Mouse (Mus musculus) liver, embryonic 16.5 days (tissue): ENCODE data around the gene Furin. TPM values are rescaled to one million over a fixed set of nuclear protein-coding genes. Genes with fewer than 3 reads are reported as not detected.

Source experiments
- ATAC-seq: fragments of 200-750 bp; cut with Nextera tagmentation; 2 replicates; pipeline ENCODE4 v1.8.0; 2017; ENCODE audit warnings: low read depth, mild to moderate bottlenecking, moderate number of reproducible peaks, moderate library complexity
- H3K27ac ChIP-seq: fragments of 300-500 bp; sonication (generic); 2 replicates; pipeline ENCODE4 v1.5.1; 2014; ENCODE audit warnings: mild to moderate bottlenecking, low read length
- H3K27me3 ChIP-seq: fragments of 300-500 bp; sonication (generic); 2 replicates; pipeline ENCODE4 v1.6.1; 2014; ENCODE audit warnings: low read depth, low read length, mixed read lengths; ENCODE audit not compliant: control insufficient read depth, insufficient read depth
- H3K36me3 ChIP-seq: fragments of 300-500 bp; sonication (generic); 2 replicates; pipeline ENCODE4 v1.6.1; 2014; ENCODE audit warnings: mild to moderate bottlenecking; ENCODE audit not compliant: control insufficient read depth, insufficient read depth
- H3K4me1 ChIP-seq: fragments of 300-500 bp; sonication (generic); 2 replicates; pipeline ENCODE4 v1.6.1; 2014; ENCODE audit warnings: low read depth, low read length, mixed read lengths; ENCODE audit not compliant: control insufficient read depth
- H3K4me2 ChIP-seq: fragments of 300-500 bp; sonication (generic); 2 replicates; pipeline ENCODE4 v1.6.1; 2014; ENCODE audit warnings: low read depth, low read length, mixed read lengths
- H3K4me3 ChIP-seq: fragments of 300-500 bp; sonication (generic); 2 replicates; pipeline ENCODE4 v1.5.1; 2014; ENCODE audit warnings: low read depth, mild to moderate bottlenecking, low read length
- H3K9ac ChIP-seq: fragments of 300-500 bp; sonication (generic); 2 replicates; pipeline ENCODE4 v1.6.1; 2014; ENCODE audit warnings: low read depth, low read length
- H3K9me3 ChIP-seq: fragments of 300-500 bp; sonication (generic); replicated peaks from 2 replicates; pipeline ENCODE4 v1.6.1; 2016; ENCODE audit warnings: low read length; ENCODE audit not compliant: control insufficient read depth
- WGBS: fragments of 180-500 bp; shearing (Covaris S2); extraction: QIAGEN DNeasy Blood & Tissue Kit; methylation state at CpG from one replicate; pipeline ENCODE4 v1.1.7; 2014; ENCODE audit not compliant: insufficient replicate concordance; 5-methylcytosine and 5-hydroxymethylcytosine counted together
- polyA plus RNA-seq: library from polyadenylated mRNA; unstranded; fragments of >200 nt; fragmentation: Nextera tagmentation; extraction: Ambion mirVana; gene quantifications from 2 replicates; pipeline ENCODE4 v1.2.1, GENCODE M21; 2015

Furin gene
- polyA plus RNA-seq, 1 experiment from 2014 or later = 6.2 TPM

DNA sequence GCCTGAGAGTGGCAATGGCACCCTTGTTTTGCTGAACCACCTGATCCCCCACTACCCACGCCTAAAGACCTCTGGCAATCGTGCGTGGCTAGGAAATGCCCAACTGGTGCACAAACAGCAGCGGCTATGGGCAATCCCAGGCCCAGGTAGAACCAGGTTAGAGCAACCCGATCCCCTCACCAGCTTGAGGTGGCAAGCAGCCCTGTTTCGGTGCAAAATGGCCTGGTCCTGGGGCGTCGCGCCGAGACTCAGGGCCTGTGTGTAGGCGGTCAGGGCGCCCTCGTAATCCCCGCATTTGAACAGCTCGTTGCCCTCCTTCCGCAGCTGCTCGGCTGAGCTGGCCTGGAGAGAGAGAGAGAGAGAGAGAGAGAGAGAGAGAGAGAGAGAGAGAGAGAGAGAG, 65.9 kb downstream of the Furin start:
- H3K4me2 ChIP-seq = peak overlapping the region; percentile 74

More for the DNA sequence above, 65.9 kb downstream of the Furin start:
- Histone ChIP-seq H3K36me3 (peaks cover 3% of the 10 kb centered on the region), H3K9ac (peak overlapping the region; percentile 73), H3K27ac (no peak overlapping the region), H3K4me1 (peaks cover 28% of the 10 kb centered on the region), H3K9me3 (no peaks in the 10 kb centered on the region), H3K4me3 (peak overlapping the region; percentile 74), H3K27me3 (no peaks in the 10 kb centered on the region)
- WGBS = 11% methylated on average over 15 of the region's 17 CpGs
- ATAC-seq = no peak

Other genes starting within 250 kb of the Furin start
- 13.4 and 14.4 TPM in 2 replicates for gene Sema4b, start 218.6 kb downstream of the Furin start, polyA plus RNA-seq
- 76.4 and 77.0 TPM in 2 replicates for gene Cib1, start 172.6 kb downstream of the Furin start, polyA plus RNA-seq
- gene Gdpgp1, start 172.6 kb downstream of the Furin start, polyA plus RNA-seq = 1.5 and 1.7 TPM in 2 replicates
- 0.16 and 0.42 TPM in 2 replicates for gene Ttll13, start 159.1 kb downstream of the Furin start, polyA plus RNA-seq
- gene Ngrn, start 144.2 kb downstream of the Furin start, polyA plus RNA-seq = 26.3 and 27.7 TPM in 2 replicates
- 4.3 and 5.0 TPM in 2 replicates for gene Vps33b, start 135.8 kb downstream of the Furin start, polyA plus RNA-seq
- 125 and 133 TPM in 2 replicates for gene Prc1, start 111.0 kb downstream of the Furin start, polyA plus RNA-seq
- gene Rccd1, start 81.0 kb downstream of the Furin start, polyA plus RNA-seq = 2.3 and 2.6 TPM in 2 replicates
- gene Unc45a, start 64.4 kb downstream of the Furin start, polyA plus RNA-seq = 9.0 and 9.3 TPM in 2 replicates
- gene Hddc3, start 62.3 kb downstream of the Furin start, polyA plus RNA-seq = 3.1 and 3.5 TPM in 2 replicates
- 2.6 and 3.1 TPM in 2 replicates for gene Man2a2, start 34.1 kb downstream of the Furin start, polyA plus RNA-seq
- 16.5 and 18.2 TPM in 2 replicates for gene Fes, start 17.5 kb downstream of the Furin start, polyA plus RNA-seq
- gene Blm, start 129.7 kb upstream of the Furin start, polyA plus RNA-seq = 24.2 and 25.9 TPM in 2 replicates